Mouse (Mus musculus) forebrain, embryonic 11.5 days (tissue): ENCODE measurements around the gene Arhgef28. TPM values are rescaled to one million over a fixed set of nuclear protein-coding genes. Genes with fewer than 3 reads are reported as not detected.

Source experiments
- ATAC-seq: fragments of 200-750 bp; cut with Nextera tagmentation; replicated peaks from 2 replicates; pipeline ENCODE4 v1.8.0; 2017; ENCODE audit warnings: moderate TSS enrichment; ENCODE audit not compliant: low FRiP score
- DNase-seq: peaks from one replicate; pipeline ENCODE4 v3.0.0-alpha.2; 2017; ENCODE audit warnings: low spot score
- H3K27ac ChIP-seq: fragments of 300-500 bp; sonication (generic); 2 replicates; pipeline ENCODE4 v1.5.1; 2014; ENCODE audit warnings: low read depth, low read length
- H3K27me3 ChIP-seq: fragments of 300-500 bp; sonication (generic); 2 replicates; pipeline ENCODE4 v1.6.1; 2014; ENCODE audit warnings: mild to moderate bottlenecking, low read length, mixed read lengths; ENCODE audit not compliant: control insufficient read depth, insufficient read depth
- H3K36me3 ChIP-seq: fragments of 300-500 bp; sonication (generic); 2 replicates; pipeline ENCODE4 v1.6.1; 2014; ENCODE audit warnings: mild to moderate bottlenecking, low read length, moderate library complexity, mixed read lengths; ENCODE audit not compliant: control insufficient read depth, insufficient read depth
- H3K4me1 ChIP-seq: fragments of 300-500 bp; sonication (generic); replicated peaks from 2 replicates; pipeline ENCODE4 v1.6.1; 2014; ENCODE audit warnings: low read length, mixed read lengths; ENCODE audit not compliant: control insufficient read depth, insufficient read depth
- H3K4me2 ChIP-seq: fragments of 300-500 bp; sonication (generic); 2 replicates; pipeline ENCODE4 v1.6.1; 2014; ENCODE audit warnings: low read depth, mild to moderate bottlenecking, low read length, moderate library complexity, mixed read lengths; ENCODE audit not compliant: severe bottlenecking
- H3K4me3 ChIP-seq: fragments of 300-500 bp; sonication (generic); 2 replicates; pipeline ENCODE4 v1.5.1; 2014; ENCODE audit warnings: low read depth, low read length
- H3K9ac ChIP-seq: fragments of 300-500 bp; sonication (generic); 2 replicates; pipeline ENCODE4 v1.6.1; 2014; ENCODE audit warnings: low read length
- H3K9me3 ChIP-seq: fragments of 300-500 bp; sonication (generic); 2 replicates; pipeline ENCODE4 v1.6.1; 2016; ENCODE audit warnings: low read length, mixed read lengths; ENCODE audit not compliant: control insufficient read depth
- WGBS: fragments of 180-500 bp; shearing (Covaris S2); extraction: QIAGEN DNeasy Blood & Tissue Kit; methylation state at CpG from one replicate; pipeline ENCODE4 v1.1.7; 2014; 5-methylcytosine and 5-hydroxymethylcytosine counted together
- polyA plus RNA-seq: library from polyadenylated mRNA; unstranded; fragments of >200 nt; fragmentation: Nextera tagmentation; extraction: Ambion mirVana; gene quantifications from 2 replicates; pipeline ENCODE4 v1.2.1, GENCODE M21; 2014

The Arhgef28 gene
- polyA plus RNA-seq, 1 experiment from 2014 or later, result 6.3 TPM

- WGBS, result 80% methylated on average over 8 of the region's 8 CpGs
- ATAC-seq, result no peak
- no peaks in the 10 kb centered on the region for H3K9me3 ChIP-seq
- no peak overlapping the region for H3K9ac ChIP-seq
- no peak overlapping the region for H3K27ac ChIP-seq
- H3K4me3 ChIP-seq, result no peak overlapping the region
- H3K4me2 ChIP-seq, result no peak overlapping the region
- no peaks in the 10 kb centered on the region for H3K27me3 ChIP-seq
- no peaks in the 10 kb centered on the region for H3K4me1 ChIP-seq
- H3K36me3 ChIP-seq, result no peaks in the 10 kb centered on the region
- no peak for DNase-seq
Measured at GRCm38 (mm10) chr13:98146573-98147160, 59.6 kb downstream of the Arhgef28 start.

DNA sequence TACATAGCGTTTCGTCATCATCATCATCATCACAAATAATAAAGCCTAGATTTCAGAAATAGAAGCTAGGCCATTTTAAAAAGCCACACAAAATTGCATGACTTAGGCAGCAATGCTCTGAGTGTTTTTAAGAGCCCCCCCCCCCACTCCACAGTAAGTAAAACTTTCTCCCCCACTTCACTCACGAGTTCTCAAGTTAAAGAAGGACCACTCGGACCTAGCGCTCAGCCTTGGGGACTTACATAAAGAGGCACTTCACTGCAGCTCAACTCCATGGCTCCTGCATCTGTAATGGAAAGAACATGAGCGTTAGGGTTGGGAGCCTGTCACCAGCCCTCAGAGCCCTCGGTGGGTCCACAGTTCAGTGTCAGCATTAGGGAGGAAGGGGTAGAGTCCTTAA is 60.9 kb downstream of the Arhgef28 start:
- WGBS, result 87% methylated on average over 7 of the region's 7 CpGs
- H3K36me3 ChIP-seq, result no peaks in the 10 kb centered on the region
- DNase-seq, result no peak

GRCm38 (mm10) chr13:98143000-98143399 is 63.2 kb downstream of the Arhgef28 start:
- no peak for ATAC-seq
- H3K27me3 ChIP-seq, result no peaks in the 10 kb centered on the region
- WGBS, result 96% methylated on average over 10 of the region's 10 CpGs
- H3K9ac ChIP-seq, result no peak overlapping the region
- no peak overlapping the region for H3K27ac ChIP-seq
- H3K4me3 ChIP-seq, result no peak overlapping the region
- no peaks in the 10 kb centered on the region for H3K9me3 ChIP-seq
- H3K4me1 ChIP-seq, result no peaks in the 10 kb centered on the region
- no peak for DNase-seq
- no peaks in the 10 kb centered on the region for H3K36me3 ChIP-seq
- H3K4me2 ChIP-seq, result no peak overlapping the region

More for the DNA sequence above, 60.9 kb downstream of the Arhgef28 start:
- H3K27ac ChIP-seq, result no peak overlapping the region
- no peaks in the 10 kb centered on the region for H3K9me3 ChIP-seq
- no peak overlapping the region for H3K4me2 ChIP-seq
- H3K4me1 ChIP-seq, result no peaks in the 10 kb centered on the region
- no peaks in the 10 kb centered on the region for H3K27me3 ChIP-seq
- no peak for ATAC-seq
- no peak overlapping the region for H3K4me3 ChIP-seq
- no peak overlapping the region for H3K9ac ChIP-seq

GRCm38 (mm10) chr13:98140626-98141025 is 65.6 kb downstream of the Arhgef28 start:
- ATAC-seq (no peak), DNase-seq (no peak)
- WGBS, result 81% methylated on average over 9 of the region's 9 CpGs
- Histone ChIP-seq H3K9ac (no peak overlapping the region), H3K27me3 (no peaks in the 10 kb centered on the region), H3K9me3 (no peaks in the 10 kb centered on the region), H3K4me3 (no peak overlapping the region), H3K27ac (no peak overlapping the region), H3K36me3 (no peaks in the 10 kb centered on the region), H3K4me2 (no peak overlapping the region), H3K4me1 (no peaks in the 10 kb centered on the region; the same call in 1 of the 2 replicates)

- H3K4me3 ChIP-seq, result no peak overlapping the region
- H3K36me3 ChIP-seq, result no peaks in the 10 kb centered on the region
- 73% methylated on average over 4 of the region's 4 CpGs for WGBS
- H3K4me2 ChIP-seq, result no peak overlapping the region
- H3K4me1 ChIP-seq, result no peaks in the 10 kb centered on the region; the same call in 1 of the 2 replicates
- no peak for DNase-seq
- H3K27me3 ChIP-seq, result no peaks in the 10 kb centered on the region
- no peak for ATAC-seq
- H3K9me3 ChIP-seq, result no peaks in the 10 kb centered on the region
- no peak overlapping the region for H3K9ac ChIP-seq
- H3K27ac ChIP-seq, result no peak overlapping the region
Measured at GRCm38 (mm10) chr13:98138786-98139185, 67.5 kb downstream of the Arhgef28 start.

DNA sequence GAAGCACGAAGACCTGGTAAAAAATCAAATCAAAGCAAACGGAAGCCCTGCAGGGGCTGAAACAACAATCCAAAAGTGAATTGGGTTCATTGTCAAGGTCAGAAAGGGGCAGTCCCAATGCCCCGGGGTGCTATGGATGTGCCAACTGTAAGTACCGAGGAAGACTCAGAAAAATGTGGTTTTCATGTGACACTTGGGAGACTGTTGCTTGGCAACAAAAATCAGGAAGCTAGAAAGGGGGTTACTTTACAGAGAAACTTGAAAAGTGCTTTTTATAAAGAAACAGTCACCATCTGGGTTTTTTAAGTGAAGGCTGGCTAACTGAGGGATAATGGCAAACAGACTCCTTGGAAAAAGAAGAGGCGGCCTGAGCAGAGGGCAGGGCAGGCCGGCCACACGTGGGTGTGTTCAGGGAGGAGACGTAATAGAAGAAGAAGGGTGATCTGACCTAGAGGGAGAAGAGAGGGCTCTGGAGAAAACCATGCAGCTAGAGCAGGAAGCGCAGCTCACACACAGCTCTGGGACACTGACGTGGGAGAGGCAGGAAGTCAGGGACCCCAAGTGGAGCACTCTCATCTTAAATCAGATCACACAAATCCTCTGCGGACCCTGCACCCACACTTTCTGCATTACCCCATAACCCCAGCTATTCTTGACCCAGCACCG is 70.2 kb downstream of the Arhgef28 start:
- DNase-seq (no peak), ATAC-seq (no peak)
- Histone ChIP-seq H3K4me2 (no peak overlapping the region), H3K27me3 (no peaks in the 10 kb centered on the region), H3K27ac (no peak overlapping the region), H3K36me3 (no peaks in the 10 kb centered on the region), H3K9ac (no peak overlapping the region), H3K4me1 (no peaks in the 10 kb centered on the region; the same call in 1 of the 2 replicates), H3K4me3 (no peak overlapping the region), H3K9me3 (no peaks in the 10 kb centered on the region)
- WGBS, result 59% methylated on average over 12 of the region's 12 CpGs

DNA sequence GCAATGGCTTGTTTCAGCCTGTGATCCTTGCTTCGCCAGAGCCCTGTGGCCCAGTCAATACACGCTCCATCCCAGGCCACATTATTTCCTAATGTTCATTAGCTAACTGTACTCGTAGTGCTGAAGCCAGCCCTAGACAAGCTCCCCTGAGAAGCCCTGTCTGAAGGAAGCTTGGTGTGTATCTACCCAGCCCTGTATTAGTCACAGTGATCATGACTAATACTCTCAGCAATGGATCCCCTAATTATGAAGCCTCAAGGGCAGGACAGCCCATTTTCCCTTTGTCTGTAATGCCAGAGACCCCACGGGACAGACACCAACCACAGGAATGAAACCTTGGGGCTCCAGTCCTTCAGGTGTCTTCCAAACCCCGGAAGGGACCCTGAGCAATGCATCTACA is 73.3 kb downstream of the Arhgef28 start:
- Histone ChIP-seq H3K27ac (no peak overlapping the region), H3K9me3 (no peaks in the 10 kb centered on the region), H3K9ac (no peak overlapping the region), H3K4me1 (no peaks in the 10 kb centered on the region; the same call in 1 of the 2 replicates), H3K36me3 (no peaks in the 10 kb centered on the region), H3K4me2 (no peak overlapping the region), H3K4me3 (no peak overlapping the region), H3K27me3 (no peaks in the 10 kb centered on the region)
- WGBS, result 84% methylated on average over 5 of the region's 5 CpGs
- ATAC-seq (no peak), DNase-seq (no peak)

DNA sequence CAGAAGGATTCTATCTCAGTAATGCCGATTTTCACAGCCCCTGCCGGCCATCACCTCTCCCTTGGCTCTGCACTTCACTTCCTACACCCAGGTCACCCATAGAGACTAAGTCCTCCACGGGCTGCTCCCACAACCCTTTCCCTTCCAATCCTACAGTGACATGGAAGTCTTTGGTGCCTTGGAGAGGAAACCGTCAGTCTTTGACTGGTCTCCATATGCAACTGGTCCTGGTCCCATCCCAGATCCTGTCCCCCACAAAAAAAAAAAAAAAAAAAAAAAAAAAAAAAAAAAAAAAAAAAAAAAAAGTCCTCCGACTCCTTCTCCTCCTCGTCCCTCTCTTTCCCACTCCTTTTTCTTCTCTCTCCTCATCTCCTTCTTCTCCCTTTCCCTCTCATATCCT is 74.0 kb downstream of the Arhgef28 start:
- WGBS, result 74% methylated on average over 6 of the region's 6 CpGs
- Histone ChIP-seq H3K4me3 (no peak overlapping the region), H3K27me3 (no peaks in the 10 kb centered on the region), H3K9me3 (no peaks in the 10 kb centered on the region), H3K4me1 (no peaks in the 10 kb centered on the region; the same call in 1 of the 2 replicates), H3K36me3 (no peaks in the 10 kb centered on the region), H3K4me2 (no peak overlapping the region), H3K27ac (no peak overlapping the region), H3K9ac (no peak overlapping the region)
- ATAC-seq (no peak), DNase-seq (no peak)

GRCm38 (mm10) chr13:98125666-98126065 is 80.6 kb downstream of the Arhgef28 start:
- ATAC-seq (no peak), DNase-seq (no peak)
- Histone ChIP-seq H3K9ac (no peak overlapping the region), H3K4me1 (no peaks in the 10 kb centered on the region), H3K4me2 (no peak overlapping the region), H3K27ac (no peak overlapping the region), H3K36me3 (no peaks in the 10 kb centered on the region), H3K4me3 (no peak overlapping the region), H3K27me3 (no peaks in the 10 kb centered on the region), H3K9me3 (no peaks in the 10 kb centered on the region)
- 79% methylated on average over 5 of the region's 5 CpGs for WGBS
